Mouse (Mus musculus): ENCODE data around the gene Fgfr1op.

- no peak for TF ChIP-seq CTCF (IDR thresholded peaks at IDR 0.05; ENCODE audit: borderline replicate concordance, extremely low read depth, insufficient read depth, insufficient read length)
- no peak for TF ChIP-seq POLR2A (IDR thresholded peaks at IDR 0.05; ENCODE audit: borderline replicate concordance, extremely low read depth, insufficient read depth, insufficient read length, poor library complexity, severe bottlenecking)
Measured at GRCm38 (mm10) chr17:8229607-8230006, 64.3 kb downstream of the Fgfr1op start.
